Mouse (Mus musculus) midbrain, embryonic 13.5 days (tissue): Measurements from ENCODE around the gene Mrpl37. TPM values are rescaled to one million over a fixed set of nuclear protein-coding genes. Genes with fewer than 3 reads are reported as not detected.

Experiments used
- polyA plus RNA-seq: library from polyadenylated mRNA; unstranded; fragments of >200 nt; fragmentation: Nextera tagmentation; extraction: Ambion mirVana; gene quantifications from 2 replicates; pipeline ENCODE4 v1.2.1, GENCODE M21; 2015

Mrpl37 gene
- polyA plus RNA-seq, 1 experiment from 2014 or later = 84.9 TPM

Other genes starting within 250 kb of the Mrpl37 start
- gene Ssbp3, start 156.2 kb downstream of the Mrpl37 start, polyA plus RNA-seq = 192 and 229 TPM in 2 replicates
- gene Cyb5rl, start 120 bp upstream of the Mrpl37 start, polyA plus RNA-seq = 3.5 and 4.2 TPM in 2 replicates
- gene Cdcp2, start 30.0 kb upstream of the Mrpl37 start, polyA plus RNA-seq = not detected in 2 replicates
- gene Tmem59, start 111.5 kb upstream of the Mrpl37 start, polyA plus RNA-seq = 377 and 395 TPM in 2 replicates
- 28.4 and 45.1 TPM in 2 replicates for gene Tceanc2, start 112.2 kb upstream of the Mrpl37 start, polyA plus RNA-seq
- not detected in 2 replicates for gene Ldlrad1, start 142.3 kb upstream of the Mrpl37 start, polyA plus RNA-seq
- 54.9 and 56.5 TPM in 2 replicates for gene Lrrc42, start 186.7 kb upstream of the Mrpl37 start, polyA plus RNA-seq
- 34.9 and 39.6 TPM in 2 replicates for gene Hspb11, start 186.7 kb upstream of the Mrpl37 start, polyA plus RNA-seq
- 0.13 TPM in 1 of 2 replicates, not detected in the other for gene Dio1, start 240.3 kb upstream of the Mrpl37 start, polyA plus RNA-seq
- 52.8 and 53.9 TPM in 2 replicates for gene Yipf1, start 247.5 kb upstream of the Mrpl37 start, polyA plus RNA-seq